Mouse (Mus musculus): ENCODE measurements around the gene Slc6a16. TPM values are rescaled to one million over a fixed set of nuclear protein-coding genes. Genes with fewer than 3 reads are reported as not detected.

Slc6a16 gene
- polyA plus RNA-seq, 1 experiment = not detected

- Histone ChIP-seq H3K79me3 (ENCODE audit: low read depth) (no peaks in the 10 kb centered on the region), H3K4me3 (ENCODE audit: insufficient read depth, poor library complexity, severe bottlenecking) (no peak overlapping the region), H3ac (ENCODE audit: control insufficient read depth, insufficient read length, low read depth) (no peak overlapping the region), H3K27me3 (ENCODE audit: control insufficient read depth, insufficient read depth, insufficient read length) (no peaks in the 10 kb centered on the region), H3K36me3 (ENCODE audit: control insufficient read depth, insufficient read depth) (no peaks in the 10 kb centered on the region), H3K79me2 (ENCODE audit: control insufficient read depth, insufficient read depth) (no peaks in the 10 kb centered on the region)
- no peak for TF ChIP-seq USF1 (IDR thresholded peaks at IDR 0.05; ENCODE audit: low read depth)
- TF ChIP-seq FOSL1 (IDR thresholded peaks at IDR 0.05; ENCODE audit: insufficient read depth, low read length, poor library complexity, severe bottlenecking) = no peak
- TF ChIP-seq CEBPB (IDR thresholded peaks at IDR 0.05; ENCODE audit: low read depth) = no peak
- peak; percentile 7 for TF ChIP-seq MAX (IDR thresholded peaks at IDR 0.05)
- no peak for TF ChIP-seq MYOD1 (IDR thresholded peaks at IDR 0.05; ENCODE audit: control insufficient read depth, insufficient read length, low read depth)
- TF ChIP-seq CTCF (IDR thresholded peaks at IDR 0.05; ENCODE audit: control insufficient read depth, insufficient read depth, insufficient read length) = peak; percentile 40
- no peak for TF ChIP-seq MYOG (IDR thresholded peaks at IDR 0.05; ENCODE audit: control insufficient read depth, extremely low read depth, insufficient read length)
These were observed 59.4 kb downstream of the Slc6a16 start for GRCm38 (mm10) chr7:45300270-45300669.

GRCm38 (mm10) chr7:45302626-45303025, 61.7 kb downstream of the Slc6a16 start:
- H3K4me3 ChIP-seq (ENCODE audit: insufficient read depth, poor library complexity, severe bottlenecking) = no peak overlapping the region
- H3K36me3 ChIP-seq (ENCODE audit: control insufficient read depth, insufficient read depth) = no peaks in the 10 kb centered on the region
- no peak overlapping the region for H3ac ChIP-seq (ENCODE audit: control insufficient read depth, insufficient read length, low read depth)
- TF ChIP-seq FOSL1 (IDR thresholded peaks at IDR 0.05; ENCODE audit: insufficient read depth, low read length, poor library complexity, severe bottlenecking) (no peak), MAX (IDR thresholded peaks at IDR 0.05) (no peak), MYOG (IDR thresholded peaks at IDR 0.05; ENCODE audit: control insufficient read depth, extremely low read depth, insufficient read length) (no peak), CEBPB (IDR thresholded peaks at IDR 0.05; ENCODE audit: low read depth) (no peak), CTCF (IDR thresholded peaks at IDR 0.05; ENCODE audit: control insufficient read depth, insufficient read depth, insufficient read length) (no peak), MYOD1 (IDR thresholded peaks at IDR 0.05; ENCODE audit: control insufficient read depth, insufficient read length, low read depth) (no peak), USF1 (IDR thresholded peaks at IDR 0.05; ENCODE audit: low read depth) (no peak)
- H3K79me3 ChIP-seq (ENCODE audit: low read depth) = no peaks in the 10 kb centered on the region
- no peaks in the 10 kb centered on the region for H3K27me3 ChIP-seq (ENCODE audit: control insufficient read depth, insufficient read depth, insufficient read length)
- no peaks in the 10 kb centered on the region for H3K79me2 ChIP-seq (ENCODE audit: control insufficient read depth, insufficient read depth)

- no peak for TF ChIP-seq MYOD1 (IDR thresholded peaks at IDR 0.05; ENCODE audit: control insufficient read depth, insufficient read length, low read depth)
- TF ChIP-seq FOSL1 (IDR thresholded peaks at IDR 0.05; ENCODE audit: insufficient read depth, low read length, poor library complexity, severe bottlenecking) = no peak
- TF ChIP-seq CTCF (IDR thresholded peaks at IDR 0.05; ENCODE audit: control insufficient read depth, insufficient read depth, insufficient read length) = no peak
- no peak for TF ChIP-seq USF1 (IDR thresholded peaks at IDR 0.05; ENCODE audit: low read depth)
- TF ChIP-seq MAX (IDR thresholded peaks at IDR 0.05) = no peak
- TF ChIP-seq MYOG (IDR thresholded peaks at IDR 0.05; ENCODE audit: control insufficient read depth, extremely low read depth, insufficient read length) = no peak
- no peak for TF ChIP-seq CEBPB (IDR thresholded peaks at IDR 0.05; ENCODE audit: low read depth)
- Histone ChIP-seq H3K79me3 (ENCODE audit: low read depth) (no peaks in the 10 kb centered on the region), H3K27me3 (ENCODE audit: control insufficient read depth, insufficient read depth, insufficient read length) (no peaks in the 10 kb centered on the region), H3ac (ENCODE audit: control insufficient read depth, insufficient read length, low read depth) (no peak overlapping the region), H3K4me3 (ENCODE audit: insufficient read depth, poor library complexity, severe bottlenecking) (no peak overlapping the region), H3K79me2 (ENCODE audit: control insufficient read depth, insufficient read depth) (no peaks in the 10 kb centered on the region), H3K36me3 (ENCODE audit: control insufficient read depth, insufficient read depth) (no peaks in the 10 kb centered on the region)
These were observed 64.0 kb downstream of the Slc6a16 start for GRCm38 (mm10) chr7:45304869-45305268.

GRCm38 (mm10) chr7:45305275-45305674, 64.4 kb downstream of the Slc6a16 start:
- Histone ChIP-seq H3K79me2 (ENCODE audit: control insufficient read depth, insufficient read depth) (no peaks in the 10 kb centered on the region), H3K27me3 (ENCODE audit: control insufficient read depth, insufficient read depth, insufficient read length) (no peaks in the 10 kb centered on the region), H3ac (ENCODE audit: control insufficient read depth, insufficient read length, low read depth) (no peak overlapping the region), H3K79me3 (ENCODE audit: low read depth) (no peaks in the 10 kb centered on the region), H3K36me3 (ENCODE audit: control insufficient read depth, insufficient read depth) (no peaks in the 10 kb centered on the region), H3K4me3 (ENCODE audit: insufficient read depth, poor library complexity, severe bottlenecking) (no peak overlapping the region)
- no peak for TF ChIP-seq MAX (IDR thresholded peaks at IDR 0.05)
- TF ChIP-seq CTCF (IDR thresholded peaks at IDR 0.05; ENCODE audit: control insufficient read depth, insufficient read depth, insufficient read length) = peak; percentile 84
- no peak for TF ChIP-seq MYOG (IDR thresholded peaks at IDR 0.05; ENCODE audit: control insufficient read depth, extremely low read depth, insufficient read length)
- TF ChIP-seq USF1 (IDR thresholded peaks at IDR 0.05; ENCODE audit: low read depth) = no peak
- no peak for TF ChIP-seq CEBPB (IDR thresholded peaks at IDR 0.05; ENCODE audit: low read depth)
- TF ChIP-seq FOSL1 (IDR thresholded peaks at IDR 0.05; ENCODE audit: insufficient read depth, low read length, poor library complexity, severe bottlenecking) = no peak

GRCm38 (mm10) chr7:45308551-45309240, 67.8 kb downstream of the Slc6a16 start:
- Histone ChIP-seq H3ac (ENCODE audit: control insufficient read depth, insufficient read length, low read depth) (no peak overlapping the region), H3K79me2 (ENCODE audit: control insufficient read depth, insufficient read depth) (no peaks in the 10 kb centered on the region), H3K79me3 (ENCODE audit: low read depth) (no peaks in the 10 kb centered on the region), H3K4me3 (ENCODE audit: insufficient read depth, poor library complexity, severe bottlenecking) (no peak overlapping the region), H3K27me3 (ENCODE audit: control insufficient read depth, insufficient read depth, insufficient read length) (no peaks in the 10 kb centered on the region), H3K36me3 (ENCODE audit: control insufficient read depth, insufficient read depth) (no peaks in the 10 kb centered on the region)
- no peak for TF ChIP-seq USF1 (IDR thresholded peaks at IDR 0.05; ENCODE audit: low read depth)
- no peak for TF ChIP-seq MAX (IDR thresholded peaks at IDR 0.05)
- TF ChIP-seq CTCF (IDR thresholded peaks at IDR 0.05; ENCODE audit: control insufficient read depth, insufficient read depth, insufficient read length) = no peak
- TF ChIP-seq MYOD1 (IDR thresholded peaks at IDR 0.05; ENCODE audit: control insufficient read depth, insufficient read length, low read depth) = no peak
- TF ChIP-seq FOSL1 (IDR thresholded peaks at IDR 0.05; ENCODE audit: insufficient read depth, low read length, poor library complexity, severe bottlenecking) = no peak
- no peak for TF ChIP-seq MYOG (IDR thresholded peaks at IDR 0.05; ENCODE audit: control insufficient read depth, extremely low read depth, insufficient read length)
- no peak for TF ChIP-seq CEBPB (IDR thresholded peaks at IDR 0.05; ENCODE audit: low read depth)
